Mouse (Mus musculus): ENCODE data around the gene Ttc39a.

- TF ChIP-seq POLR2A (IDR thresholded peaks at IDR 0.05; ENCODE audit: control insufficient read depth, low read depth, low read length) (no peak), CTCF (IDR thresholded peaks at IDR 0.05; ENCODE audit: control insufficient read depth, insufficient read depth, insufficient replicate concordance, low read depth, low read length) (no peak)
These were observed 1.5 kb downstream of the Ttc39a start for GRCm38 (mm10) chr4:109407701-109408485.

All from testis, adult 2 months (tissue).